Mouse (Mus musculus) right cerebral cortex, adult 18-20 months (tissue): ENCODE data around the gene Ttc8.

Experiments
- DNase-seq: peaks from one replicate; pipeline ENCODE4 v3.0.0; 2022; ENCODE audit warnings: mixed read lengths

Ttc8 gene

DNA sequence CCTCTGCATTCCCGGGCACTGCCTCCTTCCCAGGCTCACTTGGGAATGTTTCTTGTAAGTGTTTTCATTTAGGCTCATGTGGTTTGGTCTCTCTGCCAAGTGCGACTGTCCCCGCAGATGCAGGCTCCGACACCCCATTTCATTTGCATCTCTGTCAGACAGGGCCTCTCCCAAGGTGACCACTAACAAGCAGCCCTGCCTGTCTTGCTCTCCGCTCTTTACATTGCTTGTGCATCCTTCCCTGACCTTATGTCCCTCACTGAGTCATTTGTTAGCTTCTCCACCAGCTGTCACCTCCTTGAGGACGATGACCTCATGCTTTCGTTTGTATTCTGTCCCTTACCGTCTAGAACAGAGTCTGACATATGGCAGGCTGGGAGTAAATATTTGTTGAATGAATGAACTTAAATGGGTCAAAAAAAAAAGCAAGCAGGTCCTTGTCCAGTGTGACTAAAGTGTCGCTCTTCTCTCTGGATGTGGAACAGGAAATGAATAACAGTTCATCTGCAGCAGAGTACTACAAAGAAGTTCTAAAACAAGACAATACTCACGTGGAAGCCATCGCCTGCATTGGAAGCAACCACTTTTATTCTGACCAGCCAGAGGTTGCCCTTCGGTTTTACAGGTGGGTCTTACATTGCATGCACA is 53.9 kb downstream of the Ttc8 start:
- no peak for DNase-seq

DNA sequence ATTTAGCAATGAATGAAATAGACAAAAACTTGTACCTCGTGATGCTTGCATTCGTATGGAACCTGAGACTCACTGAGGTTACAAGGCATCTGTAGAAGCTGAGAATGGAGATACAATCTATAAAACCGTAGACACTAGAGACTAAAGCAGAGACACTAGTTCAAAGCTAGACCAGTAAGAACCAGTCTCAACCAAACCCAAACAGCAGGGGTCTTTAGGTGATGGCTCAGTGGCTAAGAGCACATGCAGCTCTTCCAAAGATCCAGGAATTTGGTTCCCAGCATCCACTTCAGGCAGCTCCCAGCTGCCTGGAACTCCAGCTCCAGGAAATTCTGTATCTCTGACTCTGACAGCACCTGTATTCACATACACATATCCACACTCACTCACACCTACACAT is 60.7 kb downstream of the Ttc8 start:
- DNase-seq = no peak

GRCm38 (mm10) chr12:98984785-98985184 is 64.4 kb downstream of the Ttc8 start:
- no peak for DNase-seq

DNA sequence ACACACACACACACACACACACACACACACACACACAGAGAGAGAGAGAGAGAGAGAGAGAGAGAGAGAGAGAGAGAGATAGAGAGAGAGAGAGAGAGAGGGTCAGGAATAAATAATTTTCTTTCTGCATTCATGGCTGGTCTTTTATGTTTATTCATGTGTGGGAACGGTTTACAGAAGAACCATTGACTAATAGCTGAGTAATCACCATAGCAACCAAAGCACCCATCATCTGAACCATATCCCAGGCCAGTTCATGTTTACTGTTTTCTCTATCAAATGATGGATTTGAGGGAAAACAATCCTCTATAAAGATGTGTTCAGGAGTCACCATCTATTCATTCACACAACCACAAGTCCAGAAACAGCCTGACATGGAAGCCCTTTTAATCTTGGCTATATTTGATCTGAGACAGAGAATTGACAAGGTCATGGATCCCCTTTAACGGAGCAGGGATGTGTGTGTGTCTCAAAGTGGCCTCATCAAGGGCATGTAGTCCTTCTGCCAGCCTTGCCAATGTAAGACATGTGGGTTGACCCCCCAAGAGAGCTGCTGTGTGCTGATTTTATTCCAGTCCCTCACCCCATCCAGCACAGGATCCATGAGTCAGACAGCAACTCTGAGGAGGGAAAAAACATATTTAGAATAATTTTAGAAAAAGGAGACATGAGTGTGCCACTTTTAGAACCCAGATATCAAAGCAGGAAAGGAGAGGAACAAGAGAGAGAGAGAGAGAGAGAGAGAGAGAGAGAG is 70.9 kb downstream of the Ttc8 start:
- peak; percentile 47 for DNase-seq

- DNase-seq = no peak
These were observed 71.4 kb downstream of the Ttc8 start for GRCm38 (mm10) chr12:98991830-98992216.

- no peak for DNase-seq
These were observed 73.4 kb downstream of the Ttc8 start for GRCm38 (mm10) chr12:98993736-98994135.

DNA sequence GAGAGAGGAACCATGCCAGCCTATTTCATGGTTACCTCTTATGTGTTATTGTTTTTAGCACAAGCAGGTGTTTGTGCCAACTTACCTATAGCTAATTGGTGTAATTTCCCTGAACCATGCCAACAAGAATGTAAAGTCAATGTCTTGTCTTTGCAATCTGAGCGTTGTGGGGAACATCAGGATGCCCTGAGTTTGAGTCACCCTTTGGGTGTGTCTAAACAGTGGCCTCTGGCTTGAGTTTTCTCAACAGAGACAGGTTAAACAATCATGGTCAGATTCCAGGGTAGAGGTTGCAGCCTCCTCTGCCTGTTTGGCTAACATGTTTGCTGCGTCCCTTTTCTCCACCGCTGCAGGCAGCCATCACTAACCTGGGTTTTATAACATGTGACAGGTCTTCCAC is 74.0 kb downstream of the Ttc8 start:
- no peak for DNase-seq

DNA sequence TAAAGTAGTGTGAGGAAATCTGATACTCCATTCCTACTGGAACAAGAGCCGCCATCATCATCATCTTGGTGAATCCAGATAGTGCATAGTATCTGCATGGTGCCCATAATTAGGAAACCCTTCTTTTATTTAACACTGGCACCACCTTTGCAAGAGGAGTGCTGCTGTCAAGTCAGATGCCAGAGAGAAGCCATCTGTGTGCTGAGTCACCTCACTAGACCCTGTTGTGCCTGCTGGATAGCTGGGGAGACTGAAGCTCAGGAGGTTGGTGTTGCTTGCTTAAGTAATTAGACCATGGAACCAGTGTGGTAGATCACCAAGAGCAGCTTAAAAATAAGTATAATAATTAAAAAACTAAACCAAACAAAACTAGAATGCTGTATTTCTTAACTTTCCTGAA is 75.5 kb downstream of the Ttc8 start:
- peak; percentile 50 for DNase-seq

- DNase-seq = peak; percentile 86
These were observed 76.2 kb downstream of the Ttc8 start for GRCm38 (mm10) chr12:98996581-98996988.

GRCm38 (mm10) chr12:98997046-98997445 is 76.7 kb downstream of the Ttc8 start:
- DNase-seq = no peak

GRCm38 (mm10) chr12:98998662-98999428 is 78.5 kb downstream of the Ttc8 start:
- no peak for DNase-seq

- DNase-seq = no peak
These were observed 79.9 kb downstream of the Ttc8 start for GRCm38 (mm10) chr12:99000310-99000709.

DNA sequence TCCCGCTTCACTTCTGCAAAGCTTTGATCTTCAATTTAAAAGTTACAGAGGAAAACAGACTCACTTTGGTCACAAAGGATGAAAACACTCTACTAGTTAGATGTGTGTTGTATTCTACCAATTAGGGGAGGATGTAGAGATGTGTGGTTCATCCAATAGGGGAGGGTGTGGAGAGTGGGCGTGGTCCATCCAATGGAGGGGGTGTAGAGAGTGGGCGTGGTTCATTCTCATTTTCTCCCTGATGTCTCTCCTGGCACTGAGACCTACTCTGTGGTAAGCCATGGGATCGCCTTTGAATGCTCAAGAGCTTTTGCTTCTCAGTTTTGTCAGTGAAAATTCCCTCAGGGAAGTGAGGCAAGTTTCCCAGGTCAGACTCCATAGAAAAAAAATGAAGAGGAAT is 82.7 kb downstream of the Ttc8 start:
- no peak for DNase-seq

DNA sequence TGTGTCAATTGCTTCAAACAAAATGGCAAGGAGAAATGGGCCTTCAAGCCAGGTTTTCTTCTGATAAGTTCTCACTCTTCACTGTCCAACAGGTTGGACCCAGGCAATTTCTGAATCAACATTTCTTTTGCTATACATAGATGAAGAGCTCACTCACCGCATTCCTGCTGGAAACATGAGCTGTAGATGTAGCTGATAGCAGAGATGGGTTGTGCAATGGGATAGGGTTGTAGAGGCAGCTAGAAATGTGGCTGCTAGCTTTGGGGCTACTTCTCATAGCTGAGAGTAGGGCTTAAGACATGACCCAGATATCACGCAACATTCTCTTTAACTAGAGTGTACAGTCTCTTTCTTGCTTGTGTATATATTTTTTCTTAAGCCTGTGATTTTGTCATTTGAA is 84.4 kb downstream of the Ttc8 start:
- DNase-seq = no peak

DNA sequence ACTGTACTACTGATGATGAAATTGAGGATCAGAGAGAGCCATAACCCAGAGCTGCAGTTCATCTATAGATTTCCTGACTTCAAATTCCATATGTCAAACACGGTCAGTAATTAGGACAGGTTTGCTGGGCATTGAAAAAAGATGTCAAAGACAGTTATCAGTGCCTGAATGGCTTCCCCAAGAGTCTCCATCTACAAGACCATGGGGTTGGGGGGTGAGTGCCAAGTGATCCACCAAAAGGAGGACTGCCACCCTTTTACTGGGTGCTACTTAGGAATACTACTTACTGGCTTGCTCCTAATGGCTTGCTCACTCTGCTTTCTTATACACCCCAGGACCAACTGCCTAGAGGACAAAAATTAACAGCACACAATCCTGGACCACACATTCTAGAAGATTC is 88.4 kb downstream of the Ttc8 start:
- DNase-seq = no peak

DNA sequence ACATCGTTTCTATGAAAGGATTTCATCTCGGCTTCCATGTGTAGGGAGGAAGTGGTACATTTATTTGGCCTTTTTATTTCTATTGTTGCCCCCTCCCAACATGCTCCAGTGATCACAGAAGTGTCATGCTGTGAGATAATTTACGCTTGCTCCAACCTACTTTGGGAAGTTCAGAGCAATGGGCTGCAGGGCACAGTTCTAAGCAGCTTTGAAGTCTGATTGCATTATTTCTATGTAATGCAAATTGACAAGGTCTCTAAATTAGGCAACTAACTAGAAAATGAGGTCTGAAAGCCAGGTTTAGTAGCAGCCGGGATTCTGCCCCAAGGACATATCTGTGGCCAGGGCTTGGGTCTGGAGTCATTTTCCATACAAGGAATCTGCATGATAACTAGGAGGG is 89.1 kb downstream of the Ttc8 start:
- DNase-seq = no peak

DNA sequence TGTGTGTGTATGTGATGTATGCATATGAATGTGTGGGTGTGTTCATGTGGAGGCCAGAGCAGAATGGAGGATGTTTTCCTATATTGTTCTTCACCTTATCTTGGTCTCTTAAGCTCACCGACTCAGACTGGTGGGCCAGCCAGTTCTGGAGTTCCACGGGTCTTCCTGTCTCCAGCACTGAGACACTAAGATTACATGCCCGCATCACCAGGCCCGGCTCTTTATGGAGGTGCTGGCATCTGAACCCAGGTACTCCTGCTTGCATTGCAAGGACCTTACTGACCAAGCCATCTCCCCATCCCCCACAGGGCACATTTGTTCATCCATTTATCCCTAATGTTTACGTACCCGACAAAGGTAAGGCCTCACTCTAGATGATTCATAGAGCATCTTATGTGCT is 89.7 kb downstream of the Ttc8 start:
- DNase-seq = no peak

GRCm38 (mm10) chr12:99011161-99011861 is 90.9 kb downstream of the Ttc8 start:
- no peak for DNase-seq

- peak; percentile 79 for DNase-seq
These were observed 95.5 kb downstream of the Ttc8 start for GRCm38 (mm10) chr12:99015870-99016269.

GRCm38 (mm10) chr12:99024430-99024960 is 104.1 kb downstream of the Ttc8 start:
- DNase-seq = no peak

GRCm38 (mm10) chr12:99026291-99026690 is 105.9 kb downstream of the Ttc8 start:
- DNase-seq = no peak

DNA sequence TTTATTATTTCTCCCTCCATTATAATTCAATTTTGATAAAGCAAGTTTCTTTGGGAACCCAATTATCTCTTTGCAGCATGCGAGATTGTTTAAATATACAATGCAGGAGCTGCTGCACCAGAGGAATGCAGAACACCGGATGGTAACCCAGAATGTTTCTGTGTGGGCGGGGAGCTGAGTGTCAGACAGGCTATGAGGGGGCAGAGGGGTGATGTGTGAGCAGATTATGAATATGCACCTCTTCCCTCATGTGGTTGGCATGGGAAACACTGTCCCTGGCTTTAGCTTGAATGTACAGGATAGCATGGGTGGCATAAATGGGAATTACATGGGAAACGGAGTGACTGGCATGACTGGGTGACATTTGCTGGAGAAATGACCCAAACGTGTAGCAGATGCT is 108.3 kb downstream of the Ttc8 start:
- peak; percentile 66 for DNase-seq

DNA sequence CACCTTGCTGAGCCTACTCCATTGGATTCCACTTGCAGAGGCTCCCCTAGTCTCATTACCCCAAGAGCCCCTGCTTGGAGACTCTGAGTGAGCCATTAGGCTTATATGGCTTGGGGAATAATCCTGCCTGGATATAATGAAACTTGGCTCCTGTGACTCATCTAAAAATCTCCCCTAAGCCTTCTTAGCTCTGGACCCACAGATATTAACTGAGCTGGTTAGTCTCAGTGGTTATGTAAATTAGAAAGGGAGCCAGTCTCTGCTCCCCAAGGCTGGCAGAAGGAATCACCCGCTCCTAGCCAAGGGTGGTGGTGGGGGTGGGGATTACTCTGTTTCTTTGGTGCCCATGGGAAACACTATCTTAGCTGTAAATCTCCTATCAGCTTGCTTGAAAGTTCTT is 109.6 kb downstream of the Ttc8 start:
- no peak for DNase-seq
